Mouse (Mus musculus) gastrocnemius, adult 2 months (tissue): Measurements from ENCODE around the gene Fam227a. TPM values are rescaled to one million over a fixed set of nuclear protein-coding genes. Genes with fewer than 3 reads are reported as not detected.

Experiments
- DNase-seq: peaks from one replicate; pipeline ENCODE4 v3.0.0; 2022
- H3K27ac ChIP-seq: fragments of 200-600 bp; 2 replicates; pipeline ENCODE4 v1.8.1; 2022; ENCODE audit warnings: mild to moderate bottlenecking
- H3K4me3 ChIP-seq: fragments of 200-600 bp; 2 replicates; pipeline ENCODE4 v1.8.1; 2022; ENCODE audit warnings: mild to moderate bottlenecking, moderate library complexity
- CTCF ChIP-seq: fragments of 200-600 bp; IDR thresholded peaks from 2 replicates; pipeline ENCODE4 v1.8.1; 2022; ENCODE audit warnings: antibody characterized with exemption, mild to moderate bottlenecking, moderate library complexity
- intact Hi-C: fragments of 180-260 bp; cut with DNase I; formaldehyde crosslinking; loops from one replicate; pipeline ENCODE4 v1.15.1; 2025
- microRNA-seq: library from miRNA; unstranded; fragments of <30 nt; microRNA quantifications from one replicate; pipeline ENCODE4 v1.2.0, GENCODE M21; 2021
- total RNA-seq, 2 experiments: library from RNA; stranded (reverse); gene quantifications; 2 replicates each; pipeline ENCODE4 v1.2.3; 2021

Fam227a gene
- total RNA-seq, 2 experiments from 2014 or later: 0.47 to 0.84 TPM

DNA sequence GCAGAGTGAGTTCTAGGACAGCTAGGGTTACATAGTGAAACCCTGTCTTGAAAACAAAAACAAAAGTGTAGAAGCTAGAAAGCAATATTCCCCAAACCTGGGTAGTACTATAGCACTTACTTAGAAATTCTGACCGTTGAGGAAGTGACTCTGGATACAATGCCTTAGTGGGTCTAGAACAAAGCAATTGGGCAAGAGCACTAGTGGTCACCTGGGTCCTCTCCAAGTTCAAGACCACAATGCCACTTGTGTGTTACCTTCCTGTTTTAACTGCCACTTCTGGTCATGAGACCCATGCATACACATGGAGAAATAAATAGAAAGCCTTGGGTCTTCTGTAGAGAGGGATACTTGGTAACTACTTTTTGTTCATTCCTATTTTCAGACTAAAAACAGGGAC, 60.0 kb downstream of the Fam227a start:
- DNase-seq: no peak
- intact Hi-C loops: no loop called here
- H3K27ac ChIP-seq: no peak overlapping the region
- no peak for TF ChIP-seq CTCF
- no peak overlapping the region for H3K4me3 ChIP-seq

DNA sequence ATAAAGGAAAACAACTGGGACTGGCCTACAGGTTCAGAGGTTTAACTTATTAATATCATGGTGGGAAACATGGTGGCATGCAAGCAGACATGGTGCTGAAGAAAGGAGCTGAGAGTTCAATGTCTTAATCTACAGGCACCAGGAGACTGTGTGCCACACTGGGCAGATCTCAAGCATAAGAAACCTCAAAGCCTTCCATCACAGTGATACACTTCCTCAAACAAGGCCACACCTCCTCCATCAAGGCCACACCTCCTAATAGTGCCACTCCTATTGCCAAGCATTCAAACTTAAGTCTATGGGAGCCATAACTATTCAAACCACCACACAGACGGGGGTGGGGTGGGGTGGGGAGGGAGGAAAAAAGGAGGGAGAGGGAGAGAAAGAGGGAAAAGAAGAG, 77.2 kb downstream of the Fam227a start:
- H3K27ac ChIP-seq: no peak overlapping the region
- TF ChIP-seq CTCF: no peak
- H3K4me3 ChIP-seq: no peak overlapping the region
- DNase-seq: no peak
- intact Hi-C loops: no loop called here

DNA sequence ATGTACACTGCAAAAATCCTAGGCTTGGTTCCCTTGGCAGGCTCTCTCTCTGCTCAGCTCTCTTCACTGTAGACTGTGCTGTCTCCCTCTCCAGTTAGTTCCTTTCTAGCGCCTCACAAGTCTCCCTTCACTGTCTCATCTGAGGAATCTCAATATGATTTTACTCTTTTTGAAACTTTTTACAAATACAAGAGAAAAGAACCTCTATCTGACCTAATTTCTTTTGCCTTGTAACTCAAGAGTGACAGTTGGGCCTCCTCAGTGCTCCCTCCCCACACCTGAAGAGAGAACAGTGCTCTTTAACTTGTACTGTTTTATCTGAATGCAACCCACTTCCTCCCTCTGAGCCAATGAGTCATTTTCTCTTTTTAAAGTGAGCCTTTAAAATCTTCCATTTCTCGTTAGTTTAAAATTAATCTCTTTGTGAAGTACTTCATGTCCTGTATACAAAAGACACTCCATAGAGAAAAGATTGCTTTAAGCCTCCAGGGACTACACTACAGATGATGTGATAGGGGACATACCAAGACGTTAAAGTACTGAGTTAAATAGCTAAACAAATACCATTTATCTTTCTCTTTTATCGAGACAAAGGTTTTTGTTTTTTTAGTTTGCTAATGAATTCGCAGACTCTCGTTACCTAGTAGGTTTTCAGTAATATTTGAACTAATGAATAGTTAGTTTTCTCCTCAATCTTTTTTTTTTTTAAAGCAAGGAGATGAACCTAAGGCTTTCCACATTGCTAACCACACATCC, 80.9 kb downstream of the Fam227a start:
- no peak overlapping the region for H3K27ac ChIP-seq
- no peak for DNase-seq
- TF ChIP-seq CTCF: no peak
- intact Hi-C loops: no loop called here
- no peak overlapping the region for H3K4me3 ChIP-seq

DNA sequence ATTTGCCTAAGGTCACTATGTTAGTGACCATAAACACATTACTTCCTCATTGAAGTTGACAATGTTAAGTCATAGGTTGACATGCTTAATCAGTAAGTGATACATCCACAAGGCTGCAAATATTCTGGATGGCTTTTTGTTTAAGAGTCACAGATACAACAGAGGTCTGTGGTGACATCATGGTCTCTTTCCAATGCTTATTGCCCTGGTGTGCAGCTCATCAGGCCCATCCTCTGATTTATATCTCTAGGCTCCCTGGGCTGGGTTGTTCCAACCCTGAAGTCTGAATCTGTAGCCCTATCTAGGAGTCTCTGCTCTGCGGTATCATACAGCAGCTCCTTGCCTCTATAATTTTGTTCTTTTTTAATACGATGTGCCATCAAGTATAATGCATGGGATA, 81.8 kb downstream of the Fam227a start:
- no peak for TF ChIP-seq CTCF
- intact Hi-C loops: no loop called here

DNA sequence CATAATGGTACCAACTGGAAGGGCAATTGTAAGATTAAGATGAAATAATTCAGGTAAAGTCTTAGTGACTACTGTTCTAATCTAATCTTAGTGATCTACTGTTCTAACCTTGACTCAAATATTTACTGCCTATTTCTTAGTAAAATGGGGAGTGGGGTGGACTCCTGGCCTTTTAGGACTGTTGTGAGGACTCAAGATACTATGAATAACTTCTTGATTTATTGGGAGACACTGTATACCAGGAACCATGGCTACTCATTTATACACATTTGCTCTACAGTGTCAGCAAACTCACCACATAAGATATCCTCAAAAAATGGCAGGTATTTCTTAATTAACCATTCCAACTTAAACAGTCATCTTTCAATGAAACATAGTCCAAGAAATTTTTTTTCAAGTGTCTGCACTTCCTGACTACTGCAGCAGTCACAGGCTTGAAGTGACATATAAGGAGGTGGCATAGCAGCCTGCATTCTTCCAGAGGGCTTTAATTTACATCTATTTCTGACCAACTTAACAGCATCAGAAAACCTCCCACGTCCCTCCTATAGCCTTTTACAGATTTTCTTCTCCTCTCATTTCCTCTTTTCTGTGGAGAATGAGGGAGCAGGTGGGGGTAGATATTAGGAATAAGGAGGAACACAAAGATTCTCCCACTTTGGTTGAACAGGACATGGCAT, 83.1 kb downstream of the Fam227a start:
- DNase-seq: no peak
- intact Hi-C loops: no loop called here
- no peak for TF ChIP-seq CTCF
- no peak overlapping the region for H3K4me3 ChIP-seq
- H3K27ac ChIP-seq: no peak overlapping the region

More for the DNA sequence above, 81.8 kb downstream of the Fam227a start:
- no peak for DNase-seq
- Histone ChIP-seq H3K27ac (no peak overlapping the region), H3K4me3 (no peak overlapping the region)

DNA sequence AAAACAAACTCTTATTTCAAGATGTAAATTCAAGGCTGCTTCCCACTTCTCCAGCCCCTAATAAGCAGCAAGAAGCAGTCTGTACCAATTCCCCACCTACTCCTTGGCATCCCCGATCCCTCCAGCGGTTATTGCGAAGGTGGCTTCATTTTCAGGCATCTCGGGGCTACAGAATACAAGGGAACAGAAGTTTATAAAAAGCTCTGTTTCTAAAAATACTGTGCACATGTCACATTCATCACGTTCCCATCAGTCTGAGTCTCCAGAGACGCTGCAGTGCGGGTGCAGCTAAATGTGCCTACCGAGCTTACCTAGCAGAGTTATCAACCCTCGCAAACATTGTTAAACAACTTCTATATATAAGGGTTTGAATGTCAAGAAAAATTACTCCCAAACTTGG, 96.3 kb downstream of the Fam227a start:
- no peak for TF ChIP-seq CTCF
- intact Hi-C loops: no loop called here
- no peak overlapping the region for H3K27ac ChIP-seq

DNA sequence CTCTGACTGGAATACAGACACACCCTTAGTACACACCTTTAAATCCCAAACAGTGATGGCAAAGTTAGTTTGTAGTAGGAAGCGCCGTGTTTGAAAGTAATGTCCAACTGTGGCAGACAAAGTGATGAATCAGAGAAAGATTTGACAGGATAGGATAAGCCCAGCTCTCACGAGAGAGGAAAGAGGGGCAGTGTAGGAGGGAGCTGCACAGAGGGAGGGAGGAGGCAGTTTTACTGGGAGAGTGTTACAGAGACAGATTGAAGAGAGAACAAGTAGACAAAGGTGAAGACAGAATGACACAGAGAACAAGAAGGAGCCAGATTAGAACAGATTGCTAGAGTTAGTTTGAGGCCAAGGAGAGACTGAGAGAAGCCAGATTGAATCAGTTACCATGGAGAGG, 99.1 kb downstream of the Fam227a start:
- DNase-seq: no peak
- no peak overlapping the region for H3K27ac ChIP-seq
- no peak overlapping the region for H3K4me3 ChIP-seq
- TF ChIP-seq CTCF: no peak
- intact Hi-C loops: no loop called here

More for the DNA sequence above, 96.3 kb downstream of the Fam227a start:
- H3K4me3 ChIP-seq: no peak overlapping the region
- DNase-seq: no peak

Small RNA genes lying within 50 kb of the gene (microRNA-seq; reads per million reads assigned to microRNA genes)
- not detected for gene Gm27903

Other genes starting within 250 kb of the Fam227a start
- gene Csnk1e, start 203.4 kb downstream of the Fam227a start, total RNA-seq: 10 to 100 TPM; 41.8 to 61.4 TPM
- under 1 TPM in 1 of 2 experiments, not detected in 1; 0.10 TPM for gene Kcnj4, start 153.7 kb downstream of the Fam227a start, total RNA-seq
- gene Kdelr3, start 142.5 kb downstream of the Fam227a start, total RNA-seq: 1 to 10 TPM; 1.9 to 3.7 TPM
- 10 to 100 TPM; 80.2 to 86.8 TPM for gene Ddx17, start 112.2 kb downstream of the Fam227a start, total RNA-seq
- not detected for gene Dmc1, start 53.8 kb downstream of the Fam227a start, total RNA-seq
- 10 to 100 TPM; 11.8 to 15.6 TPM for gene Cby1, start 243 bp upstream of the Fam227a start, total RNA-seq
- 10 to 100 TPM; 52.8 to 78.6 TPM for gene Tomm22, start 11.9 kb upstream of the Fam227a start, total RNA-seq
- gene Josd1, start 29.0 kb upstream of the Fam227a start, total RNA-seq: 10 to 100 TPM; 12.3 to 18.7 TPM
- gene Gtpbp1, start 31.9 kb upstream of the Fam227a start, total RNA-seq: 10 to 100 TPM; 24.4 to 28.5 TPM
- gene Sun2, start 83.6 kb upstream of the Fam227a start, total RNA-seq: 10 to 100 TPM; 88.4 to 92.5 TPM
- 1 to 10 TPM; 4.2 to 6.2 TPM for gene Dnal4, start 118.9 kb upstream of the Fam227a start, total RNA-seq
- 1 to 10 TPM in 1 of 2 experiments, under 1 TPM in 1; 0.46 to 1.0 TPM for gene Nptxr, start 145.8 kb upstream of the Fam227a start, total RNA-seq
- under 1 TPM; 0.22 to 0.38 TPM for gene Npcd, start 175.3 kb upstream of the Fam227a start, total RNA-seq
- gene Cbx6, start 175.7 kb upstream of the Fam227a start, total RNA-seq: 10 to 100 TPM in 1 of 2 experiments, 1 to 10 TPM in 1; 8.4 to 12.6 TPM
- 1 to 10 TPM; 2.4 to 2.6 TPM for gene Apobec3, start 232.7 kb upstream of the Fam227a start, total RNA-seq